8 mouse cellular contexts compared by ENCODE assay signal in the genomic region with DNA sequence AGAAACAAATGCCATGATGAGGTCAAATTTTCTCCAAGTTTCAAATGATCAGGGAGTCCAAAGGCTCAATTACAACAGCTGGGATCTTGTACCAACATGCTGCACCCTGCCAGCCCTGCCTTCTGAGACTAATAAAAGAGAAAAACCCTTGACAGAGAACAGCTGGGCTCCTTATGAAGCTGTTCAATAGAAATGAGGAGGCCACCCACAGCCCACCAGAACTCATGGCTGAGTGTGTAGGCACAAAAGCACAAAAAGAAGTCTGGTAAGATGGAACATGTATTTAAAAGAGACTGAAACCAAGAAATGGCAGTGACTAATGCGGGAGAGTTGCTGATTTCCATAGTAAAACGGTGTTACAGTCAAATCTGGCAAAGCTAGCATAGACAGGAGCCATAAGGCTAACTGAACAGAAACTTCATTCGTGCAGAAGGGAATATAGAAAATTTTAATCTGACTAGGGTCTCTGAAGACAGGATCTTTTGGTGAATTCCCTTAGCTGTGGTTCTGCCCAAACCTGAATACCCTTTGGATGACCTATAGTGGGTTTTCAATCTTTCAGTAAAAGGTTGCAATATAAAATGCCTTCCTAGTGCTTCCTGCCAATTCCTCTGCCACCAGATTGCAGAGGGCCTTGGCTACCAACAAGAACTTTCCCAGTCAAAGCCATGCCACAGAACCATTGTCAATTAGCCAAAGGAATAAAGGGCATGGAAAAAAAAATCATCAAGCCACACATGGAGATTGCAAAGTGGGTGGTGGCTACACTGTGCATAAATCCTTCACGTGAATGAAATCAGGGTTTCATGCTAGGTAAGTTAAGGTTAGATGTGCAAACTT.
DNase-seq lines count a peak whose midpoint lies in the region; ATAC-seq and TF ChIP-seq lines count a peak whose summit lies in the region.

No protein-coding gene starts in this region.

- H3K4me2 ChIP-seq in kidney, embryonic 14.5 days (replicated peaks; ENCODE audit: low read depth, low read length): peak overlapping the region; percentile 25; the same call in 1 of the 2 replicates
- peak overlapping the region; percentile 14; the same call in 1 of the 2 replicates for H3K4me2 ChIP-seq in limb, embryonic 14.5 days (replicated peaks; ENCODE audit: low read depth, low read length, severe bottlenecking)

- no peak for TF ChIP-seq POLR2A in limb, embryonic 14.5 days (IDR thresholded peaks at IDR 0.05; ENCODE audit: borderline replicate concordance, extremely low read depth, insufficient read depth, insufficient read length)

- no peak overlapping the region for H3K9ac ChIP-seq in kidney, embryonic 14.5 days (ENCODE audit: low read depth, low read length)
- no peak overlapping the region for H3K9ac ChIP-seq in limb, embryonic 14.5 days (ENCODE audit: low read depth, low read length, severe bottlenecking)

- no peaks in the 10 kb centered on the region for H3K27me3 ChIP-seq in kidney, embryonic 14.5 days (ENCODE audit: control insufficient read depth, insufficient read depth, low read length)
- H3K27me3 ChIP-seq in limb, embryonic 14.5 days (ENCODE audit: control insufficient read depth, insufficient read depth, low read length): no peaks in the 10 kb centered on the region

- no peak overlapping the region for H3K4me3 ChIP-seq in kidney, embryonic 14.5 days (ENCODE audit: low read length)
- H3K4me3 ChIP-seq in limb, embryonic 14.5 days (replicated peaks; ENCODE audit: low read length): no peak overlapping the region

- H3K36me3 ChIP-seq in kidney, embryonic 14.5 days (ENCODE audit: control insufficient read depth, insufficient read depth, low read length): no peaks in the 10 kb centered on the region
- no peaks in the 10 kb centered on the region for H3K36me3 ChIP-seq in limb, embryonic 14.5 days (ENCODE audit: control insufficient read depth, insufficient read depth, low read length)

- 46% methylated on average over 4 of the region's 4 CpGs for WGBS in kidney, embryonic 14.5 days
- WGBS in limb, embryonic 14.5 days: 10% methylated on average over 4 of the region's 4 CpGs

- intact Hi-C loops in gastrocnemius, postnatal 36 days (cut with DNase I): loop anchor here (5.0 kb wide), 1 partner anchor 77 kb away; no protein-coding TSS in a partner anchor

- H3K27ac ChIP-seq in kidney, embryonic 14.5 days (ENCODE audit: low read depth, low read length): peak overlapping the region; percentile 85; the same call in 1 of the 2 replicates
- H3K27ac ChIP-seq in limb, embryonic 14.5 days (replicated peaks; ENCODE audit: low read depth, low read length): peak overlapping the region; percentile 65; the same call in 1 of the 2 replicates

- peaks cover 29% of the 10 kb centered on the region for H3K4me1 ChIP-seq in kidney, embryonic 14.5 days (ENCODE audit: control insufficient read depth, insufficient read depth, low read length)
- peaks cover 48% of the 10 kb centered on the region for H3K4me1 ChIP-seq in limb, embryonic 14.5 days (ENCODE audit: control insufficient read depth, insufficient read depth, low read length)

- peak; percentile 67 for DNase-seq in cerebellum, adult 11-12 months
- DNase-seq in cerebellum, postnatal 4 days (ENCODE audit: low spot score in 2 of 2): no peak
- peak; percentile 48 for DNase-seq in embryo, embryonic 10 days (ENCODE audit: low spot score)
- DNase-seq in gastrocnemius, postnatal 36 days: peak; percentile 24
- DNase-seq in limb, embryonic 14.5 days (ENCODE audit: low spot score): peak; percentile 62
- DNase-seq in right cerebral cortex, postnatal 36 days (ENCODE audit: low spot score in 2 of 2): peak; percentile 48
- DNase-seq in spleen, adult 18-20 months: no peak

- ATAC-seq in kidney, embryonic 14.5 days (ENCODE audit: low FRiP score, low TSS enrichment): peak; percentile 82
- peak; percentile 80 for ATAC-seq in limb, embryonic 14.5 days (ENCODE audit: low FRiP score, low read depth)

- no peaks in the 10 kb centered on the region for H3K9me3 ChIP-seq in kidney, embryonic 14.5 days (ENCODE audit: control insufficient read depth, low read length)
- no peaks in the 10 kb centered on the region for H3K9me3 ChIP-seq in limb, embryonic 14.5 days (ENCODE audit: control insufficient read depth, low read length)

Comparison
In these comparisons a context has a peak if more than half of its experiments do, and no peak if none do; other contexts are left out.
1. DNase-seq: peak in cerebellum, adult 11-12 months (single experiment), embryo, embryonic 10 days (single experiment), gastrocnemius, postnatal 36 days (2 of 2), limb, embryonic 14.5 days (single experiment) and right cerebral cortex, postnatal 36 days (2 of 2); none in cerebellum, postnatal 4 days (0 of 2) and spleen, adult 18-20 months (0 of 2).